Mouse (Mus musculus) brain, adult 10 weeks (tissue): ENCODE measurements around the gene Sirt3. TPM values are rescaled to one million over a fixed set of nuclear protein-coding genes. Genes with fewer than 3 reads are reported as not detected.

ENCODE experiments used
- polyA plus RNA-seq: library from polyadenylated mRNA; stranded (reverse); fragments of 350-450 nt; fragmentation: Illumina TruSeq; extraction: RNeasy Lipid Tissue Mini Kit (QIAGEN cat#74804); gene quantifications from one replicate; pipeline ENCODE4 v1.2.3, GENCODE M21; 2015; ENCODE audit warnings: low read depth, low replicate concordance

Sirt3 gene
- polyA plus RNA-seq, result 133 TPM

DNA sequence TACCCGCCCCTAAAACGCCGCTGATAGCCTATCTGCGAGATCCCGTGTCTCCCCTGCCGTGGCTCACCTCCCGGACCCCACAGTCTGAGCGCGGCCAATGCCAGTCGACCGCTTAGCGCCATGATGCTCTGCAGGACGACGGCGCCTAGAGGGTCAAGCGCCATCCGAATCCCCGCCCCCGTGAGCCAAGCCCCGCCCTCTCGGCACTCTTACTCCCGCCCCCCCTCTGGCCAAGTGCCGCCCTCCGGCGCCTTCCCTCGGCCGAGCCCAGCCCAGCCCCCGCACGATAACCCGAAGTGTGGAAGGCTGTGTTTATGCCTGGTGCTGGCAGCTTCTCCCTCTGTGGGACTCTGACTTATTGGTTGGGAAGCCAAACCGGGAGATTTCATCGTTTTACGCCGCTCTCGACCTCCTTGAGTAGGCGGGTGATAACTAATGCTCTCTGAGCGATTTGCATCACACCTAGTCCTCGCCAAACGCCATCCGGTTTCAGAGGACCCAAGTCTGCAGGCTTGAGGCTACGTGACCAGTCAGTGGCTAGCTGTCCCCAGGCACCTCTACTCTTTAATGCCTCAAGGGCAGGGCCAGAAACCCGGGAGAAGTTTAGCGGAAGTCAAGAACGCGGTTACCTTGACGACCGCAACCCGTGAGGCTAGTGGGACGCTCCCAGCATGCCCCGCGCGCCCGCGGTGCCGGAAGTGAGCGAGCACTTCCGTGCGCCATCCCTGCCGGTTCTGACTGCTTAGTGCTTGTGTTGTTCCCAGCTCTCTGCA lies at the start of gene Sirt3, which contains the start of gene Psmd13:
Gene Sirt3 (minus strand): TSS at position 614 of the 773 bp plus-strand sequence.
Gene Psmd13 (plus strand): TSS at position 273 of the 773 bp plus-strand sequence.

DNA sequence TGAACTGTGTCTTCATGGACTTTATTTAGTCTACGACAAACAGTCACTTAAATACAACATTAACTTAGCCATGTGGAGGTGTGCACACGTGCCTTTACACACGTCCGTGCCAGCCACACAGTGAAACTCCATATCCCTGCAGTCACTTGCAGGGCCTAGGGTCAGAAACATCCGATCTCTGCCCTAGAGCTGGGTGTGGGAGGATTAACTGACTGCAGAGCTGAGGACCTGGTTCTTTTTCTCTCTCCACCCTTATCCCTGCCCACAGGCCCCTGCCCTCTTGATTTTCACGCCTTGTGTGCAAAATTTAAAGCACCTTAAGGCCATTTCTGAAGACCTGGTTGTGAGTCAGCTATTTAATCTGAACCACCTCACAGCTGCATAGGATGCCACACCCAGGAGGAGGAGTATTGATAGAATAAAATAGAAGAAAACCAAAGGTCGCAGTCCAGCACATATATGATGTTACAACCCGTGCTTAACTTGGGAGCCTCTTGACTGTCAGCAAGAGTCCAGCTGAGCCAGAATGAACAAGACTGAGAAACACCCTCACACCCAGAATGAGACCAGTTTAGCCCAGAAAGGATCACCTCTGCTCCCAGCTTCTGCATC lies 38.4 kb upstream of the Sirt3 start, which contains the start of gene Nlrp6:
Gene Nlrp6 (plus strand): TSS at position 485 of the 612 bp plus-strand sequence.

DNA sequence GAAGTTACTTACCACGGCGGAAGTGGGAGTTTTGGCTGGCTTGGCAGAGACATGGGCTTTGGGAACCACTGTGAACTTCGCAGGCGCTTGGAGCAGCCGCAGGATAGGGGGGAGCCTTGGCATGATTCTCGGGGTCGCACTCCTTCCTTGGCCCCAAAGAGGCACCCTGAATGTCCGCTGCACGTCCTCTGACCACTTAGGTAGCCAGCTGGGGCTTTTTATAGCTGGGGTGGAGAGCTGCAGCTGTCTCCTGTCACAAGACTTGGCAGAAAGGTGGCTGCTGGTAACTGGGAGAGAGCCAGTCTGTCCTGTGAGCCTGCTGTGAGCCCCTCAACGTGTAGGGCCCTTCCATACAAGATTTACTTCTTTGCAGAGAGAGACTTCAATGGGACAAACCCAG lies 18.1 kb upstream of the Sirt3 start, which contains the start of gene Cox8b:
Gene Cox8b (minus strand): TSS at position 227 of the 400 bp plus-strand sequence.

DNA sequence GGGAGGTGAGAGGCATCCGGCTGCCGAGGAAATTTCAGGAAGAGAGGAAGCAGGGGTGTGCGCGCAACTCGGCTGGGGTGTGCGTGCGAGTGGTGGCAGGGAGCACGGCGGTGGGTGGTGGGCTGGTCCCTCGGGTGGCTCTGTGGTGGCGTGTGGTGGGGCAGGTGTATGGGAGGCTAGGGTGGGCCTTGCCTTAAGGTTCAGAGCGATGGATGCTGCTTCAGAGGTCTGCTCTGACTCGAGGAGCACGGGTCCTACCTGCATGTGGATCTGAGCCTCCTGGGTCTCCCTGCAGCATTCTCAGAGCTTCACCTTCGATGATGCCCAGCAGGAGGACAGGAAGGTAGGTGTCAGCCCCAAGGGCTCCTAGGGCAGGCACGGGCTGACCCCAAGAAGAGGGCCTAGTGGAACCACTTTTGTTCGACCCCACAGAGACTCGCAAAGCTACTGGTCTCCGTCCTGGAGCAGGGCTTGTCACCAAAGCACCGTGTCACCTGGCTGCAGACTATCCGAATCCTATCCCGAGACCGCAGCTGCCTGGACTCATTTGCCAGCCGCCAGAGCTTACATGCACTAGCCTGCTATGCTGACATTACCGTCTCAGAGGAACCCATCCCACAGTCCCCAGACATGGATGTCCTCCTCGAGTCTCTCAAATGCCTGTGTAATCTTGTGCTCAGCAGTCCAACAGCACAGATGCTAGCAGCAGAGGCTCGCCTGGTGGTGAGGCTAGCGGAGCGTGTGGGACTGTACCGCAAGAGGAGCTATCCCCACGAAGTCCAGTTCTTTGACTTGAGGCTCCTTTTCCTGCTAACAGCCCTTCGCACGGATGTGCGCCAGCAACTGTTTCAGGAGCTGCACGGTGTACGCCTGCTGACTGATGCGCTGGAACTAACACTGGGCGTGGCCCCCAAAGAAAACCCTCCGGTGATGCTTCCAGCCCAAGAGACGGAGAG lies 24.3 kb downstream of the Sirt3 start, which contains the start of gene Bet1l:
Gene Bet1l (minus strand): TSS at position 28 of the 956 bp plus-strand sequence.

DNA sequence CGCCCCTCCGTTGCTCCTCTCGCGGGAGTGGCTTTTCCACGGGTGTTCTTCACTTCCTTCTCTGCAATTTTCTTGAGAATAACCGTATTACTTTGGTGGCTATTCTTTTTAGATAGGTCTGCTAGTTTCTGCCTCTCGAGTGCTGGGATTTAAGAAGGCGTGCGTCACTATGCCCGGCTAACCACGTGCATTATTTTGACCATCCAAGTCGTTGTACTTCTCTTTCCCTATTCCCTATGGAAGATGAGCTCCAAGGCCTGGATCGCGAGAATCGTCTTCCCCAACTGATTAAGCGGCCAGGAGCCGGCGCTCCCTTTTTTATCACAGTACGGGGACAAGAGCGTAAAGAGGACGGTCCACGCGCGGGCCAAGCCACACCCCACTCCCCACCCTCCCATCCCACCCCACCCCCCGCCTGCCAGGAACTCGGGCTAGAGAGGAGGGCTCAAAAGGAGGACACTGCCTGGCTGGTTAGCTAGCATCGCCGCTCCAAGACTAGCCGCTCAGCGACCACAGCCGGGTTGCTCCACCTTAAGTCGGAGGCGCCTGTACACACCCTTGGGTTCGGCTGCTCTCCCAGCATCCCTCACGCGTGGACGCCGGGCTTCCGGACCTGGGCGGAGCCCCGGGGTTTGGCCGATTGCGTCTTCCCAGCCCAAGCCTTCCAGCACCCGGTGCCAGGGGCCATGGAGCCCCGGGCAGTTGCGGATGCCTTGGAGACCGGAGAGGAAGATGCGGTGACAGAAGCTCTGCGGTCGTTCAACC lies 25.1 kb downstream of the Sirt3 start, which contains the start of gene Ric8a:
Gene Ric8a (plus strand): TSS at position 173 of the 765 bp plus-strand sequence.

DNA sequence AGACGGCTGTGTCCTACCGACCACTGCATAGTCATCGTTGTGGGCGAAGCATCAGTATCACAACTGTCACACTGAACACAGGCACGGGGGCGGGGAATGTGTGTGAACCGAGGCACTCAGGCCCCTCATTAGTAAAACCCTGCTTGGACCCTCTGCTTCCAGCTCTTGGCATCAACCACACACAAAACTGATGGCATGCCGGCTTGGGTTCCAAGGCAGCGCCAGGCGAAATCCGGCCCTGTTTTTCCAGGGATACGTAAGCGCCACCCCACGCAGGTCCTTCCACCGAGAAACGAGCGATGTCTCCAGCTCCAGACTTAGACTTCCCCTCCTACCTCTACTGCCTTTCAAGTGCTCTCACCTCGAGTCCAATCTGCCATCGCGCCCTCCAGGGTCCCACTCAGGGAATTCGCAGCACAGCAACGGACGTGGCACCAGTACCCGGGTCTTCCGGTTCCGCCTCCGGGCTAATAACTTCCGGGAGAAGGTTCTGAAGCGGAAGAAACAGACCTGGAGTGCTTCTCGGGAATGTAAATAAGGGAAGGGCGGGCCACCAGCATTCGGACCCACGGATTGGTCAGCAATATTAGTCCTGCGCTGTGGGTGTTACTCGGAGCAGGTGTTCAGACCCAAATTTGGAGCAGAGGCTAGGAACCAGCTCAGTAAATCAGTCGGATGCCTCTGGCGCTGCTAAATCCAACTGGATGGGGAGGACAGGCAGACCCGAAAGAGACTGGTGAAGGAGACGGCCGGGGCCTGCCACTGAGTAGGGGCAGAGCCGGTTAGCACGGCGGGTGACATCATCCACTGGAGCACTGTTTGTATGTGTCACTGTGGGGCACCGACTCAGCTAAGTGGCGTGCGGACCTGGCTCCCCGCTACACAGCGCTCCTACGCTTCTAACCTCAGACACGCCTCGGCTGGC lies 26.0 kb downstream of the Sirt3 start, which contains the start of gene Gm45785:
Gene Gm45785 (minus strand): TSS at position 472 of the 925 bp plus-strand sequence.

DNA sequence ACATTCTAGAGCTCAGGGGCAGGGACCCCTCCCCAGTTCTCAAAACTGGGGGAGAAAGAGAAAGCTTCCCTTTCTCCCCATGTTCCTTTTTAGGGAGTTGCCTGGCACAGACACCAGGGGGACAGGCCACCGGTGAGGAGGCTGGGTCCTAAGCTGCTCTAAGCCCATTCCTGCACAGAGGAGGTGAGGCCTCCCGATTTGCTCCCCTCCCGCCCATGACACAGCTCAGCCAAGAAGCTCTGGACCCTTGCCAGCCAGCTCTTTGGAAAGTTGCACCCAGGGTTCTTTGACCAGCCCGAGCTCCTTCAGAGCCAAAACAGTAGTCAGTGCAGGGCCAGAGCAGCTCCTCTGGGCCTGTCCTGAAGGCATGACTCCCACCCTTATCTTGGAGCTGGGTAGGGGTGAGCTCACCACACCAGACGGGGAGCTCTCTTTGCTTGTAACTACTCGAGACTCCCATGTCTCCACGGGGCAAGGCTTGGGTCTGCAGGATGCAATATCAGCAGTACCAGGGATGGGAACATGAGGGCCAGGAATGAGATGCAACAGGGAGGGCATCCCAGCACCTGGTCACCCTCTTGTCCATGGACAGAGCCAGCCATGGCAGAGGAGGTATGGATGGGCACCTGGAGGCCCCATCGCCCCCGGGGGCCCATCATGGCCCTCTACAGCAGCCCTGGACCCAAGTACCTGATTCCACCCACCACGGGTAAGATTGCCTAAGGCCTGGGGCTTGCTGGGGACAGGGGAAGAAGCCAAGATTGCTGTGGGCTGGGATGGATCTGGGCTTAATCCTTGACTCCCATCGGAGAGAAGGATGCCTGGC lies 34.1 kb downstream of the Sirt3 start, which contains the start of gene Odf3:
Gene Odf3 (plus strand): TSS at position 51 of the 826 bp plus-strand sequence.

DNA sequence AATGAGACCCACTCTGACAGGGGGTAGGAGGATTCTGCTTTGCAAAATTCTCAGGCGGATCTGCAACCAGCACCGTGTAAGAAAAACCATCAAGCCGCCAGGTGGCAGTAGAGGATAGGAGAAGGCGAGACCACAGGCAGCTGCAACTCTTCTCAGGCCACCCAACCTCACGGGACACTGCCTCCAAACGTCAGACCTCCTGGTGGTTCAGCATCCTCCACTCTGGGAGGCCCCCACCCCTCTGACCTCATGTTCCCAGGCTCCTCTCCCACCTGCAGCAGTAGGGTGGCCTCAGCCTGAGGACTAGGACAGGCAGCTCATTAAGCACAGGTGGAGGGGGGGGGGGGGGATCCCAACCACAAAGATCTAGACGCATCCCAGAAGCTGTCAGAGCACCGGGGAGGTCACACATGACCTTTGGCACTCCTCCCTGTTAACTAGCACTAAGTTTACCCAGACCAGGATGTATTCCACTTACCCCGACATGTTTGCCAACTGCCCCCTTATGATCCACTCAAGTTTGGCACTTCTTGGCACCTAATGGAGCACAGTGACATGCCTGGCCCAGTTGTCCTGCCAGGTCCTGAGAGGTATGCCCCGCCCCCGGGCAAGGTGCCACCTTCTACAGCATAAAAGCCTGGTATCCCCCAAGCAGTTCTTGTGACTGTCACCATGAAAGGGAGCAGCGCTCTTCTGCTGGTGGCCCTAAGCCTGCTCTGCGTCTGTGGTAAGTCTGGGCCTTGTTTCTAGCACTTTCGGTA lies 37.0 kb downstream of the Sirt3 start, which contains the start of gene Scgb1c1:
Gene Scgb1c1 (plus strand): TSS at position 643 of the 761 bp plus-strand sequence.

DNA sequence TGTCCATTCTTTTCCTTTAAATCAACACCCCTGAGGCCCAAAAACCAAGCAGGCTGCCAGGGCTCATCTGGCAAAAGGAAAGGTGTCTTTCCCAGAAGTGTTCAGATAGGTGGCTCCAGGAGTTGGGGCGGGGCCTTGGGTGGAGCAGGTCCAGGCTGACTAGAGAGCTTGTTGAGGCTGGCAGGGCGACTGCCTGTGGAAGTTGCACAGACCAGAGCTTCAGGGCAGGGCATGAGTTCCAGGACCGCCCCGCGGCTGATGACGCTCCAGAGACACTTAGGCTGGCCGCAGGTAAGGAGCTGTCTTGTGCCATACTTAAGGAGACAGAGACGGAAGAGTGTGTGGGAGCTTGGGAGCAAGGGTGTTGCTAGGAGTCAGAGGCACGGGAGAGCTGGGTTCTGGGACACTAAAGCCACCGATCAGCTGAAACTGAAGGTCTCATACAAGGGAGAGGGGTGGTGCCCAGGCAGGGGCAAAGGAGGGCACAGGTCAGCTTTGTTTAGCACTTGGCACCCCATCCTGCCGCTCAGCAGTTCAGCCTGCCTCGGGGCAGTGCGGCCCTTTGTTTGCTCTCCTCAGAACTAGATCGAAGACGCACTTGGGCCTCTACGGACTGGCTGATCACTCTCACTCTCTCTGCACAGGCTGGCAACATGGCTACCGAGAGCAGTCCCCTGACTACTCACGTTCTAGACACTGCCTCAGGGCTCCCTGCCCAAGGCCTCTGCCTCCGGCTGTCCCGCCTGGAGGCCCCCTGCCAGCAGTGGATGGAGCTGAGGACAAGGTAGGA lies 46.9 kb downstream of the Sirt3 start, which contains the start of gene Urah:
Gene Urah (plus strand): TSS at position 51 of the 790 bp plus-strand sequence.

DNA sequence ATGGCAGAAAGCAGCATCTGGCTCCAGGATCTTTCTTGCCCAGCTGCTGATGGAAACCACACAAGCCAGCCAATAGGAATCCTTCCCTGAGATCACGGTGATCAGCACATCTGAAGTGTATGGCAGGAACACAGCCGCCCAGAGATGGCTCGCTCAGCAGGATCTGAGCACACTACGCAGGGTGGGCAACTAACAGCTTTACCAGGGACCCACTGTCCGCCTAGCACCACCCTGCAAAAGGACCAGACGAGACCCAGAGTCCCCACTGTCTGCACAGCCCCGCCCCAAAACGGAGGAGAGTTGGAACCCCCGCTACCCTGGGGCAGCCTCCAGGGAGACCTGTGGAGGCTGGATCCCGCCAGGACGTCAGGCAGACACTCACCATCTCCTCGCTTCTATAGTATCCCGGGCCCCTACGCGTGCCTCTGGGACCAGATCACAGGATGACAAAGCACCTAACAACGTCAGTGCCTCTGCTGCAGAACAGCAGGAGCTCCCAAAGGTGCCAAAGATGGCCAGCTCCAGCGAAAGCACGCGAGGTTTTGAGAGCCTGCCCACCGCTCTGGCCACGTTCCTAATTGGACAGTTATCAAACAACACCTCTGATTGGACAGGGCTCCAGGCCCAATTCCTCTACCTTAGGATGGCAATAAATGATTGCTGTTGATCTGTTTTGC lies 60.3 kb downstream of the Sirt3 start, which contains the start of gene Zfp941:
Gene Zfp941 (minus strand): TSS at position 526 of the 677 bp plus-strand sequence.

Other genes with a start within 250 kb of the Sirt3 start
- gene Olfr53, start 235.9 kb downstream of the Sirt3 start, polyA plus RNA-seq, result not detected
- not detected for gene Olfr539, start 222.4 kb downstream of the Sirt3 start, polyA plus RNA-seq
- gene Olfr45, start 200.4 kb downstream of the Sirt3 start, polyA plus RNA-seq, result not detected
- not detected for gene Olfr541, start 185.0 kb downstream of the Sirt3 start, polyA plus RNA-seq
- 0.73 TPM for gene Cyp2e1, start 118.6 kb downstream of the Sirt3 start, polyA plus RNA-seq
- gene Syce1, start 94.5 kb downstream of the Sirt3 start, polyA plus RNA-seq, result 0.52 TPM
- gene Zfp941, start 60.1 kb downstream of the Sirt3 start, polyA plus RNA-seq, result 21.9 TPM
- gene Urah, start 47.3 kb downstream of the Sirt3 start, polyA plus RNA-seq, result 1.6 TPM
- not detected for gene Scgb1c1, start 36.8 kb downstream of the Sirt3 start, polyA plus RNA-seq
- 0.28 TPM for gene Odf3, start 34.5 kb downstream of the Sirt3 start, polyA plus RNA-seq
- gene Gm45785, start 26.0 kb downstream of the Sirt3 start, polyA plus RNA-seq, result not detected
- gene Ric8a, start 25.4 kb downstream of the Sirt3 start, polyA plus RNA-seq, result 66.6 TPM
- 34.2 TPM for gene Bet1l, start 24.7 kb downstream of the Sirt3 start, polyA plus RNA-seq
- 133 TPM for gene Psmd13, start 341 bp downstream of the Sirt3 start, polyA plus RNA-seq
- 4.6 TPM for gene Cox8b, start 18.1 kb upstream of the Sirt3 start, polyA plus RNA-seq
- 0.34 TPM for gene Nlrp6, start 38.6 kb upstream of the Sirt3 start, polyA plus RNA-seq
- gene Pgghg, start 59.1 kb upstream of the Sirt3 start, polyA plus RNA-seq, result 4.3 TPM
- not detected for gene Ifitm5, start 68.0 kb upstream of the Sirt3 start, polyA plus RNA-seq
- not detected for gene Gm45717, start 73.6 kb upstream of the Sirt3 start, polyA plus RNA-seq
- 31.6 TPM for gene Ifitm2, start 73.7 kb upstream of the Sirt3 start, polyA plus RNA-seq
- 8.0 TPM for gene Ifitm1, start 84.9 kb upstream of the Sirt3 start, polyA plus RNA-seq
- gene Ifitm3, start 128.5 kb upstream of the Sirt3 start, polyA plus RNA-seq, result 39.7 TPM
- gene Ifitm6, start 135.6 kb upstream of the Sirt3 start, polyA plus RNA-seq, result 1.1 TPM
- gene Gm17387, start 146.8 kb upstream of the Sirt3 start, polyA plus RNA-seq, result not detected
- gene B4galnt4, start 178.8 kb upstream of the Sirt3 start, polyA plus RNA-seq, result 44.9 TPM
- gene Pkp3, start 195.9 kb upstream of the Sirt3 start, polyA plus RNA-seq, result not detected
- 2.7 TPM for gene Sigirr, start 218.3 kb upstream of the Sirt3 start, polyA plus RNA-seq
- gene Ano9, start 235.5 kb upstream of the Sirt3 start, polyA plus RNA-seq, result not detected
- 59.5 TPM for gene Ptdss2, start 240.1 kb upstream of the Sirt3 start, polyA plus RNA-seq